Mouse (Mus musculus) ovary, adult 18-20 months (tissue): Measurements from ENCODE around the gene E130309D02Rik.

Experiments
- DNase-seq: peaks from one replicate; pipeline ENCODE4 v3.0.0; 2022; ENCODE audit warnings: low spot score, mixed read lengths

The E130309D02Rik gene

GRCm38 (mm10) chr5:143314730-143315513 is at the start of gene E130309D02Rik:
E130309D02Rik (minus strand) TSS chr5:143315360.
- DNase-seq: peak; percentile 66

DNA sequence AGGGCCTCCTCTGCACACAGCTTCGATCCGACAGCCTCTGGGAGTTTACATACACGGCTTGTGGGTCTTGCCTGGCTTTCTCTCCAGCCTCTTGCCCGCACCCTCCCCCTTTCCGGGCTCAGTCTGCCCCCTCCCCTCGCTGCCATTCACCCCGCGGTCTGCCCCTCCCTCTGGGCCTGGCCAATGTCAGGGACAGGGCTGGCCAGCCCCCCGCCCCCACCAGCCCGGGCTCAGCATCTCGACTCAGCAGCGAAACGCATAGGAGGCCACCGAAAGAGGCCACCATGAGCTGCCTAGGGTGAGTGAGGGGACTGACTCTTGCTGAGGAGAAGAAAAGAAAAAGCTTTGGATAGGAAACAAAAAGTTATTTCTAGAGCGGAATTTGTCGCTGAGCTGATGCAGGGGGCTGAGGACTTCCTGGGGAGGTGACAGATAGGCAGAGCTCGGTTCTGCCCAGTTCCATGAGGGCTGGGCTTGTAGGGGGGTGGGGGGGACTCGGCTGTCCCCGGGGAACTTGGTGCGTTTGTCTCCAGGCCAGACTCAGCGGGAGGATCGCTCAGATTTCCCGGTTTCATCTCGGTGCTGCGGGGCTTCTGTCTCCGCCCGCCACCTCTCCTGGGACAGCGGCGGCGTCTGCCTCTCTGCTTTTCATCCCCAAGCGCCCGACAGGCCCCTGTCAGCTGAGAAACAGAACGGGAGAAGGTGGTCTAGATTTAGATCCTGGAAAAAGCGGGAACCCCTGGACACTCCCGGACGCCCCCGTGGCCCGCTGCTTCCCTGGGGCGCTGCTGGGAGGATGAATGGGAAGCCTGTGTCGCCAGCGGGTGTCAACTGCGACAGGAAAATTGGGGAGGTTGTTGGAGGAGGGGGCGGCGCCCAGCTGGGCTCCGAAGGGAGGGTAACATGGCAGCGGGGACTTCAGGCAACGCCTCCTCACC is 48.8 kb upstream of the E130309D02Rik start:
- no peak for DNase-seq

- no peak for DNase-seq
Measured at GRCm38 (mm10) chr5:143361428-143361827, 46.3 kb upstream of the E130309D02Rik start.

DNA sequence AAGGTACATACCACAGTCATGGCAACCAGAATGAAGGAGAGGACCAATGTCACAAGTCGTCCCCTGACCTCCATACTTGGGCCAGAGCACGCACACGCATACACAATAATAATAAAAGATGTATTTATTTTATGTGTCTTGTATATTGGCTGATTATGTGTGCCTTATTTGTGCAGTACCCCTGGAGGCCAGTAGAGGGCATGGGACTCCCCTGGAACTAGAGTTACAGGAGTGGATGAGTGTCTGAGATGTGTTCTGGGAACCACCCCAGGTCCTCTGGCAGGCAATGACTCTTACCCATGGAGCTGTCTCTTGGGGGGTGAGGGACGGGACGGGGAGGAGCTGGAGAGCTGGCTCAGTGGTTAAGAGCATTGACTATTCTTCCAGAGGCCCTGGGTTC is 44.8 kb upstream of the E130309D02Rik start:
- no peak for DNase-seq

GRCm38 (mm10) chr5:143359263-143359662 is 44.1 kb upstream of the E130309D02Rik start:
- no peak for DNase-seq

GRCm38 (mm10) chr5:143357564-143357963 is 42.4 kb upstream of the E130309D02Rik start:
- DNase-seq: no peak

GRCm38 (mm10) chr5:143356686-143357388 is 41.7 kb upstream of the E130309D02Rik start, which contains the start of gene Grid2ip:
Grid2ip (plus strand) TSS chr5:143357338.
- DNase-seq: no peak

- DNase-seq: no peak
Measured at GRCm38 (mm10) chr5:143356017-143356416, 40.9 kb upstream of the E130309D02Rik start.

DNA sequence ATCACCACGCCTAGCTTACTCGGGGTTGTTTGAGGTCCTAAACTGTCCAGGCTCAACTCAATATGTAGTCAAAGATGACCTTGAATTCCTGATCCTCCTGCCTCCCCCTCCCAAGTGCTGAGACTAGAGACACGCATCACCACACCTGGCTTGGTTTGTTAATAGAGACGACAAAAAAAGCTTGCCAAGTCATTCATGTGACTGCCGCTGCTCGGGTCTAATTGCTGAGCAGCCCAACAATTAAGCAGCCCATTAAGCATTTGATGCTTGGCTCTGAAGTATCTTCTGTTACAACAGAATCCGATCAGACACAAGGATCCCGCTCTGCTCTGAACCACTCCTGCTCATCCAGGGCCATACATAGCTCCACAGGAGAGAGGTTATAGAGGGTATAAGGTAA is 31.2 kb upstream of the E130309D02Rik start:
- no peak for DNase-seq

GRCm38 (mm10) chr5:143339603-143340002 is 24.4 kb upstream of the E130309D02Rik start:
- no peak for DNase-seq

DNA sequence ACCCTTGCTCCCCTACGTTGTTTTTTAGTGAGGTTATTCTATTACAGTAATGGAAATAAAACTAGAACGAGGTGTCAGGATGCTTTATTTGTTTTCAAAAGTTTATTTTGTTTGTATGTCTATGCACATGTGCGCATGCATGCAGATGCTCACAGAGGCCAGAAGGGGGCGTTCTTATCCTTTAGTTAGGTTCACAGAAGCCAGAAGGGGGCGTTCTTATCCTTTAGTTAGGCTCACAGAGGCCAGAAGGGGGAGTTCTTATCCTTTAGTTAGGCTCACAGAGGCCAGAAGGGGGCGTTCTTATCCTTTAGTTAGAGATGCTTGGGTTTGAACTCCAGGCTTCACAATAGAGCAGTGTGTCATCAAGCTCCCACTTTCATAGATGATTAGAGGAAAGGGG is 21.4 kb upstream of the E130309D02Rik start:
- no peak for DNase-seq

GRCm38 (mm10) chr5:143335089-143335460 is 19.9 kb upstream of the E130309D02Rik start:
- no peak for DNase-seq

GRCm38 (mm10) chr5:143334418-143335088 is 19.4 kb upstream of the E130309D02Rik start:
- no peak for DNase-seq

- no peak for DNase-seq
Measured at GRCm38 (mm10) chr5:143333872-143334271, 18.7 kb upstream of the E130309D02Rik start.

- peak; percentile 80 for DNase-seq
Measured at GRCm38 (mm10) chr5:143328690-143329495, 13.7 kb upstream of the E130309D02Rik start, which contains the start of gene Zdhhc4. Zdhhc4 (minus strand) TSS chr5:143329256.

DNA sequence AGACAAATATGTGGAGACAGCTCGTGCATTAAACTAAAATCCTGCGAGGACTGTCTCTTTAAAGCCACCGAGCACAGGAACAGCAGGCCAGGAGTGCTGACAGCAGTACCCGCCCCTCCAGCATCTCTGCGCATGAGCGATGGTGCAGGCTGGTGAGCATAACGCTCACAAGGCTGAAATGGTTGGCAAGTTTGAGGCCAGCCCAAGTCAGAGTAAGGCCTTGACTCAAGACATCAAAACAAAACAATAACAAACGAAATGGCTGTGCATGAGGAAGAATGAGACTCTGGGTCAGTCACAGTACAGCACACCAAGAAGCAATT is 2.1 kb upstream of the E130309D02Rik start:
- DNase-seq: peak; percentile 46

DNA sequence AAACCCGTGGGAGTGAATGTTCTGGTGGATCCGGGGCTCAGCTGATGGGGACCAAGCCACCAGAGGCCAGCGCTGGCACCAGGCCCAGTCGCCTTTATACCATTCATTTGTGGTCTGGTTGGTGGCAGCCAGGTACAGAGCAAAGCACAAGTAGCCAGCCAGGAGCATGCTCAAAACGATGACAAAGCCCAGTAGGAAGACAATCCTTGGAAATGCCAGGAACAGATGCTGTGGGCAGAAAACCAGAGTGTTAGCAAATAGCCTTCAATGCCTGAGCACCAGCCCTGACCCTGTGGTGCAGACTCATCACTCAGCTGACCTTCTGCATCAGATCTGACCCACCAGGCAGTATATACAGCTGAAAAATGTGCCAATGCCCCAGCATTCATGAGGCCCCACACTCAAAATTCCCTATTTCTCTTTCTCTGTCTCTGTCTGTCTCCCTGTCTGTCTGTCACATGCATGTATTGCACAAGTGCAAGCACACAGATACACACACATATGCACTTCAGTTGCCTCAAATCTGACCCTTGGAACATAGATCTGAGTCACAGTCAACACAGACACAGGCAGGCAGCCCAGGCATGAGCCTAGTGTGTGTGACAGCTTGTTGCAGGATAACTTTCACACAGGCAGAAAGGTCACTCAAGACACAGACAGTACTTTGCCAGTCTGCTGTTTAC is 1.6 kb upstream of the E130309D02Rik start:
- peak; percentile 23 for DNase-seq

GRCm38 (mm10) chr5:143315514-143315888 is 341 bp upstream of the E130309D02Rik start:
- no peak for DNase-seq

- no peak for DNase-seq
Measured at GRCm38 (mm10) chr5:143314183-143314729, 904 bp downstream of the E130309D02Rik start.

DNA sequence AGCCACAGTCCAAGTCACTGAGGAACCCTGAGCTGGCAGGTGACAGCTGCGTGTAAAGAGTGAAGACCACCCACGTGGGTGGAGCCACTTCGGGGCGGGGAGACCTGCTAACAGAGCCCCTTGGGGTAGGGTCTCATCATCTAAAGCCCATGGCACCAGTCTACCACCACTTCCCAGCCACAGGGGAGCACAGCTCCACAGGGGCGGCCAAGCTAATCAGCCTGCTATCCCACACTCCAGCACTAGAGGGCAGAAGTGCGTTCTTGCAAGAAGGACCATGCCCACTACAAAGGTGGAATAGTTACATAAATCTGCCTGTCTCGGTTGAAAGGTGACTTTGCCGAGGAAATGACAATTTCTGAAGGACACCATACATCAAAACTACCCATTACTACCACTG is 3.3 kb downstream of the E130309D02Rik start:
- DNase-seq: no peak
